Mouse (Mus musculus) midbrain, embryonic 10.5 days (tissue): ENCODE measurements around the gene Rnf214. TPM values are rescaled to one million over a fixed set of nuclear protein-coding genes. Genes with fewer than 3 reads are reported as not detected.
A peak's percentile ranks its signal among the peaks of the same experiment; 100 is the strongest.

Experiments
- DNase-seq: peaks from one replicate; pipeline ENCODE4 v3.0.0-alpha.2; 2017; ENCODE audit warnings: low spot score
- H3K27ac ChIP-seq: fragments of 300-500 bp; sonication (generic); replicated peaks from 2 replicates; pipeline ENCODE4 v1.5.1; 2016; ENCODE audit warnings: mild to moderate bottlenecking
- H3K27me3 ChIP-seq: fragments of 300-500 bp; sonication (generic); 2 replicates; pipeline ENCODE4 v1.6.1; 2016; ENCODE audit warnings: low read depth, mild to moderate bottlenecking; ENCODE audit not compliant: poor library complexity, severe bottlenecking
- H3K36me3 ChIP-seq: fragments of 300-500 bp; sonication (generic); 2 replicates; pipeline ENCODE4 v1.6.1; 2016; ENCODE audit warnings: mild to moderate bottlenecking, moderate library complexity
- H3K4me1 ChIP-seq: fragments of 300-500 bp; sonication (generic); 2 replicates; pipeline ENCODE4 v1.6.1; 2016
- H3K4me3 ChIP-seq: fragments of 300-500 bp; sonication (generic); 2 replicates; pipeline ENCODE4 v1.5.1; 2016; ENCODE audit warnings: mild to moderate bottlenecking, moderate library complexity
- H3K9me3 ChIP-seq: fragments of 300-500 bp; sonication (generic); replicated peaks from 2 replicates; pipeline ENCODE4 v1.6.1; 2016; ENCODE audit warnings: mild to moderate bottlenecking
- WGBS: fragments of 180-500 bp; shearing (Covaris S2); methylation state at CpG from one replicate; pipeline ENCODE4 v1.1.7; 2016; 5-methylcytosine and 5-hydroxymethylcytosine counted together
- polyA plus RNA-seq: library from polyadenylated mRNA; unstranded; fragments of >200 nt; fragmentation: Nextera tagmentation; extraction: Ambion mirVana; gene quantifications from 2 replicates; pipeline ENCODE4 v1.2.1, GENCODE M21; 2016

The Rnf214 gene
- polyA plus RNA-seq, result 70.2 and 81.9 TPM in 2 replicates

DNA sequence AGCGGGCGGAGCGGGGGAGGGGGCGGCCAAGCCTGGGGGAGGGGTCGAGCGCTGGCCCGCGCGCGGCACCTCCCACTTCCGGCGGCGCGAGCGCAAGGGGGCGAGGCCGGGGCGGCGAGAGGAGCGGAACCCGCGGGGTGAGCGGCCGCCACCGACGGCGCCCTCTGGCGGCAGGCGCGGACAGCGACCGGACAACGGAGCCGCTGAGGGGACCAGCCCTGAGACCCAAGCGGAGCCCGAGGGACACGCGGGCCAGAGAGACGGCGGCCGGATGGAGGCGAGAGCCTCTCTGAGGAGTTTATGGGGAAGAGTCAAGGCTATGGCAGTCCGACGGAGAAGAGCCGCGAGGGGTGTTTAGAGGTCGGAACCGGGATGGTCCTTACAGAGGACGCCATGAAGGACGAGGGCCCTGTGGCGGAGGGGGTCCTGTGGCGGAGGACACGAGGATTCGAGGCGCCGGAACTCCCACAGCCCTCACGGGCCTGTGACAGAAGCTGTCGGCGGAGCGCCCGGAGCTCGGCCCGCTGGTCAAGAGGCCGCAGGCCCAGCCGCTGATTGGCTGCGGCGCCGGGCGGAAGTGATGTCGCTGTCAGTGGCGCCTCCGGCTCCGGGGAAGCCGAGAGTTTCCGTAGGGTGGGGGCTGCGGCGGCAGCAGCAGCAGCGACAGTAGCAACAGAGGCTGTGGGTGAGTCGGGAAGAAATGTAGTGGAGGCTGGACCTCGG is at the start of gene Rnf214, which contains the start of gene Pcsk7:
Rnf214 (minus strand) TSS at position 557 of the 723 bp plus-strand sequence.
Pcsk7 (plus strand) TSS at position 143 of the 723 bp plus-strand sequence.
- Histone ChIP-seq H3K4me1 (peaks cover 24% of the 10 kb centered on the region), H3K36me3 (peaks cover 53% of the 10 kb centered on the region), H3K4me3 (peak within 1 kb of the TSS; percentile 87), H3K9me3 (no peaks in the 10 kb centered on the region), H3K27ac (peak within 1 kb of the TSS; percentile 97), H3K27me3 (no peaks in the 10 kb centered on the region)
- under 1% methylated on average over 79 of the region's 80 CpGs for WGBS
- peak; percentile 89 for DNase-seq

DNA sequence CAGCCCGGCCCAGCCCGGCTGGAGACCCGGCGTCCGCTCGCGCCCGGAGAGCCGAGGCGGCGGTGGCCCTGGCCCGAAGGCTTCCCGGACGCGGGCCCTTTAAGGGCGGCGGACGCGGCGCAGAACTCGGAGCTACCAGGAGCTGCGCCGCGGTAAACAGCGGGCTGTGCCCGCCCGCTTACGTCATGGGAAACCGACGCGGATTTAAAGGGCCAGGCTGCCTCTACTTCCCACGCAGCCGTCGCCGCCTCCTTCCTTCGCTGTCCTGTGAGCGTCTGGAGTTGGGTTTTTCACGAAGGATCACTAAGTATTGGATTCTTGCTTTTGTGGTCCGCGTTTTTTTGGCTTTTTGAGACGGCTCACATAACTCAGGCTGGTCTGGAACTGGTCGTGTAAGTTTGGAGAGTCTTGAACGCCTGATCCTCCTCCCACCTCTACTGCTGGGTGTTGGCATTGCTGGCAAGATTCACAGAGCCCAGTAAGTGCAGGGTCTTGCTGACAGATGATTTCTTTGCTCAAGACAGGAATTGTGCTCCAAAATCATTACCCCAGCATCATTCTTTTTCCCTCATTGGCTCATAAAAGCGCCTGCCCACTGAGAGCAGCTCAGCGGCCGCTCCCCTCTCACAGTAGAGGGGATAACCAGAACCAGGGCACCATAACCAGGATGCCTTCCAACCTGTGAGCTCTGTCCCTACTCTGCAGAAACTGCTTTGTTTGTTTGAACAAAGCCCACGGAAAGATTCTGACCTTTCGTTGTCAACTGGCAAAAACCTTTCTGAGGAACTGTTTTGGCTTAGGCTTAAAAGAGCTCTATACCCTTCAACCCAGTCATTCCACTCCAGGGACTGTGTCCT is 48.6 kb upstream of the Rnf214 start, which contains the start of gene Sidt2:
Sidt2 (minus strand) TSS at position 152 of the 857 bp plus-strand sequence.
- H3K27me3 ChIP-seq, result no peaks in the 10 kb centered on the region

DNA sequence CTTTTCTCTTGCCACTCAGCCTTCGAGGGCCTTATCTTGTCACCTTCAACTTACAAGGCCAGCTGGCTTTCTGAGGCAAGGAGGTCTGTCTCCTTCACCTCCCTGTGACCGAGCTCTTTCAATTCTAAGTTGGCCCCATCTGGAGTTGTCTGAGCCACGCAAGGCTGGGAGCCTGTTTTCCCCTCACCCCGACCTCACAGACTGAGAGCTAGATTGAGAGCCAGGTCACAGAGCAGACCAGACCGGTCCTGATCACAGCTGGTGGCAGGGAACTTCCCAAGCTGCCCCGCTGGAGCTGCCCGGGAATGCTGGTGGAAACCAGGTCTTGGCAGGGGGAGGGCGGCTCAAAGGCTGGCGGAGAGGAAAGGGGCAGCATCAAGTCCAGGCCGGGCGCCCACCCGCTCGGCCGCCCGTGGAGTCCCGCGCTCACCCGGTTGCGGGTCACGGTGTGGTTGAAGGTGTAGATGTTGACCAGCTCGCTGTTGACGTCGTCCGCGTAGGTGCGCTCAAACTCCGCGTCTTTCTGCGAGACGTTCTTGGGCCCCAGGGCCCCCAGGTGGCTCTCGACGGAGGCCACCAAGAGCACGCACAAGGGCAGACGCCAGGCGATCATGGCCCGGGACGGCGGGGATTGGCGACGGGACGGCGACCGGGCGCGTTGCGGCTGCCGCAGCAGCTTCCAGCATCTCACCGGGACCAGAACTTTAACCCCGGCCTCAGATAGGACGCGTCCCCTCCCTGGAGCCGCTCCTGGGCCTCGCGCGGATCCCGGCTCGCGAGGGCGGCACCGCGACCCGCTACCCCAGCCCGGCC is 47.8 kb upstream of the Rnf214 start:
- Histone ChIP-seq H3K27ac (peak overlapping the region; percentile 93), H3K9me3 (no peaks in the 10 kb centered on the region), H3K27me3 (no peaks in the 10 kb centered on the region), H3K4me1 (peaks cover 30% of the 10 kb centered on the region), H3K4me3 (peak overlapping the region; percentile 92), H3K36me3 (peaks cover 31% of the 10 kb centered on the region)
- under 1% methylated on average over 63 of the region's 63 CpGs for WGBS
- DNase-seq, result peak; percentile 57

More for the DNA sequence above, 48.6 kb upstream of the Rnf214 start, which contains the start of gene Sidt2:
- Histone ChIP-seq H3K4me3 (peak within 1 kb of the TSS; percentile 92), H3K27ac (peak within 1 kb of the TSS; percentile 93), H3K4me1 (peaks cover 30% of the 10 kb centered on the region), H3K9me3 (no peaks in the 10 kb centered on the region), H3K36me3 (peaks cover 28% of the 10 kb centered on the region)
- DNase-seq, result peak; percentile 87
- under 1% methylated on average over 48 of the region's 48 CpGs for WGBS

DNA sequence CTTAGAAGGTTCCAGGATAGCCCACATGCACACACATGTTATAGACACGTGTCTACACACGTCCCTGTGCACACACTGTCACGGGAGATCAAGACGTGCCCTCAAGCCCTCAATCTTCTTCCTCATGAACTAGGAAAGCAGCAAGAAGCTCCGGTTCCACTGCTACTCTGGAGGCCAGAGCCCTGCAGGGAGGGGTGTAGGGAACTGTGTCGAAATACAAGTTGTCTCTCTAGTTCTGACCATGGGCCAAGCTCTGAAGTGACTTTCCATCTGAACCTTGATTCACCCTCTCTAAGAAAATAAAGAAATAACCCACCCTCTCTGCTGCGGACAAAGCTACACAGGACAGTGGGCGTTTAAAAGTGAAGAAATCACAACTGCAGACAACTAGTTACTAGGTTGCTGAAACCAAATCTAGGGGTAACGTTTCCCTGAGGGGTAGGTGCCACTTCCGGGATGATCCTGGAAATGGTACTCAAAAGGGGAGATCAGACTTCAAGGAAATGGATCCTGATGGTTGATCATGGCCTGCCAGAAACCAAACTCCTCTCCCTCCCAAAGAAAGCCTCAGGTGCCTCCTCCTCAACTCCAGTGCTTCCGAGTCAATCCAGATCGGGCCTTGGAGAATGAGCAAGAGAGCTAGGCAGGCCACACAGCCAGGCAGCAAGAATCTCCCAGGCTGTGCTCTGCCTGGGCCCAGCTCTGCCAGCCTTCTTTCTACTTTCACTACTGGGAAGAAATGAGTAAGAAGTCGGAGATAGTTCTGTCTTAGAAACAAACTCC is 47.0 kb upstream of the Rnf214 start:
- peak overlapping the region; percentile 92 for H3K4me3 ChIP-seq
- H3K27ac ChIP-seq, result 0 out of 2 replicates have a peak overlapping the region, but pooled peaks have one; percentile 46
- H3K27me3 ChIP-seq, result no peaks in the 10 kb centered on the region
- no peaks in the 10 kb centered on the region for H3K9me3 ChIP-seq
- 70% methylated on average over 13 of the region's 13 CpGs for WGBS
- H3K36me3 ChIP-seq, result peaks cover 38% of the 10 kb centered on the region
- DNase-seq, result no peak
- peaks cover 30% of the 10 kb centered on the region for H3K4me1 ChIP-seq

DNA sequence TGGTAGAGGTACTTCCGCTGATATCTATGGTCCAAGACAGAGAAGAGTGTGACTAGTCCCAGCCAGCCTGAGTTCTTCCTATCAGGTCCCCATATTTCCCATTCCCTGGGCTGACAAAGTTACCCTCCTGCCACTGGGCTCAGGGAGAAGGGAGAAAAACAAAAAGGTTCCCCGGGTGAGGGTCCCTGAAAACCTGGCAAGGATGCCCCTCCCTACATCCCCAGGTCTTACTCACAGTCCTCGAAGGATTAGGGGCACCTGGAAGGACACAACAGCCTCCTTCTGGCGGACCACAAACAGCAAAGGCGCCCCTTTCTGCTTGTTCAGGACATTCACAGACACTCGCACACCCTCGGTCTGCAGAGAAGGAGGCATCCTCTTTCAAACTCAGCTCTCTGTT is 46.2 kb upstream of the Rnf214 start:
- Histone ChIP-seq H3K9me3 (no peaks in the 10 kb centered on the region), H3K27me3 (no peaks in the 10 kb centered on the region), H3K27ac (no peak overlapping the region), H3K4me1 (peaks cover 30% of the 10 kb centered on the region), H3K4me3 (peak overlapping the region; percentile 92; the same call in 1 of the 2 replicates), H3K36me3 (peaks cover 47% of the 10 kb centered on the region)
- WGBS, result 84% methylated on average over 7 of the region's 7 CpGs
- DNase-seq, result no peak

DNA sequence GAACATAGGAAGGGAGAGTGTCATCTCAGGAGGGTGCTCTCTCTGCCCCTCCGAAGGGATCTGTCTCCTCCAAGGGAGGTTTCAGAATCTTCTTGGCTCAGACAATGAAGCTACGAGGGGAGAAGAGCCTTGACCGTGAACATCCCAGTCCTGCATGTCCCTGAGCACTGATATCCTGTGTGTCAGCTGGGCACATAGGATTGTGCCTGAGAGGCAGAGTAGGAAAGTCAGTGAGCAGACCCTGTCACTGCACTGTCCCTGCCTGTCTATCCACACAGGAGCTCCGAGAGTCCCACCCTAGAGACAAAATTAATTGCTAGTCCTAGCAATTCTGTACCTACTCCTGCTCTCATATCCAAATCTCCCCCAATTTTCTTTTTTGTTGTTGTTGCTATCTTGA is 45.3 kb upstream of the Rnf214 start:
- peaks cover 30% of the 10 kb centered on the region for H3K4me1 ChIP-seq
- 89% methylated on average over 4 of the region's 4 CpGs for WGBS
- H3K27ac ChIP-seq, result no peak overlapping the region
- no peak for DNase-seq
- no peaks in the 10 kb centered on the region for H3K27me3 ChIP-seq
- no peaks in the 10 kb centered on the region for H3K9me3 ChIP-seq
- H3K36me3 ChIP-seq, result peaks cover 54% of the 10 kb centered on the region
- no peak overlapping the region for H3K4me3 ChIP-seq

DNA sequence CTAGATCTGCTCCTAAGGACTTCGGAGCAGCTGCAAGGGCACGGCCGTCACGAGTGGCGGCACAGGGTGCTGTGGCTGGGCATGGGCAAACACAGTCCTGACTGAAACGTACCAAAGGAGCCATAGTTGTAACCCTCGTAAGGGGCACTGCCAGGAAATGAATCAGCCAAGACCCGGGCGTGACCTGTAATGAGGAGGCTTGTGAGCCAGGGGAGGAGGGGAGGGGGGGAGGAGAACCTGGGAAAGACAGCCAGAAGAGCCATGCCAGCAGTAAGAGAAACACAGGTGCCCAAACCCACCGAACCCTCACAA is 40.1 kb upstream of the Rnf214 start:
- no peaks in the 10 kb centered on the region for H3K9me3 ChIP-seq
- no peak overlapping the region for H3K27ac ChIP-seq
- no peaks in the 10 kb centered on the region for H3K27me3 ChIP-seq
- no peaks in the 10 kb centered on the region; the same call in 1 of the 2 replicates for H3K4me1 ChIP-seq
- no peak for DNase-seq
- 90% methylated on average over 10 of the region's 10 CpGs for WGBS
- peaks cover 97% of the 10 kb centered on the region for H3K36me3 ChIP-seq
- H3K4me3 ChIP-seq, result no peak overlapping the region

DNA sequence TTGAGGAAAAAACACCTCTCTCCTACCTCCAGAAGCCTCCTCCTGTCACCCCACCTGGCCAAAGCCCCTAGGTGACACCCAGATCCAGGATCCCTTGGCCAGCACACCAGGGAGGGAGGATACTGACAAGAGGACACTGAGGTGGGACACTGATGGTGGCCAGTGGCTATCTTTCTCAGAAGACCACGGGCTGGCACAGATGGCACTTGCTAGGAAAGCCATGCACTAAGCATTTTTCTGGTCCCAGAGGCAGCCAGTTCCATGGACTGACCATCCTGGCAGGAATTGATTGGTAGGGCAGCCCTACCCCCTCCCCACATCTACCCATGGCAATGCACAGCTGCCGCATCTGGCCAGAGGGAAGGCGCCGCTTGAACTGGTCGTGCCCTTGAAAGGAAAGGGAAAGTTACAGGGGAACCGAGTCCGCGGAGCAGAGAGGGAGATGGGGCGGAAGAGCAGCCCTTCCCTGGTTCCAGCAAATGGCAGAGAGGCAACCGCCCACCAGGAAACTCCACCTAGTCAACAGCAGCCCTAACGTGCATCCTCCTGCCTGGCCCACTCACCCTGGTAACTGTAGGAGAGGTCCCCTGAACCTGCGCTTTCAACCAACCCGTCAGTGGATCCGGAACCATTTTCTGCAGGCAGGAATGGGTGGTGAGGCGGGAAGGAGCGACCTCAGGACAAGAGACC is 39.6 kb upstream of the Rnf214 start:
- DNase-seq, result no peak

DNA sequence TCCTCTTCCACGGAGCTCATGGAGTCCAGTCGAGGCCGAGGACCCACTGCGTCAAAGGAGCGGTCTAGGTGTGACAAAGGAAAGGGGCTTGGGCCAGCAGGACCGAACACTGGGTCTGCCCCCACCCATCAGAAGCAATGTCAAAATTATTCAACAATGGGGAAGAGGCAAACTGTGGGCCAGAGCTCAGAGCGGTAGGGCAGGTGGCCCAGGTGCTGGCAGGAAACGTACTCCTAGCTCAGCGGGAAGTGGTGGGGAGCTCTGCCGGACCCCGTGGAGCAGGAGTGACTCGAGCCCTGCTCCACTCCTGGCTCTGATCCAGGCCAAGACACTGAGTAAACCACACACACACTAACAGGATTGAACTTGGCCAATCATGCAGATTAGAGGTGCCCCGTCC is 39.0 kb upstream of the Rnf214 start:
- H3K27me3 ChIP-seq, result no peaks in the 10 kb centered on the region
- no peaks in the 10 kb centered on the region for H3K9me3 ChIP-seq
- no peak overlapping the region for H3K4me3 ChIP-seq
- H3K4me1 ChIP-seq, result no peaks in the 10 kb centered on the region; the same call in 1 of the 2 replicates
- peaks cover 98% of the 10 kb centered on the region for H3K36me3 ChIP-seq
- DNase-seq, result no peak
- WGBS, result 94% methylated on average over 13 of the region's 13 CpGs
- H3K27ac ChIP-seq, result no peak overlapping the region

More for the DNA sequence above, 39.6 kb upstream of the Rnf214 start:
- no peaks in the 10 kb centered on the region for H3K27me3 ChIP-seq
- H3K4me1 ChIP-seq, result no peaks in the 10 kb centered on the region; the same call in 1 of the 2 replicates
- no peak overlapping the region for H3K4me3 ChIP-seq
- 84% methylated on average over 16 of the region's 16 CpGs for WGBS
- no peaks in the 10 kb centered on the region for H3K9me3 ChIP-seq
- no peak overlapping the region for H3K27ac ChIP-seq
- H3K36me3 ChIP-seq, result peaks cover 97% of the 10 kb centered on the region

DNA sequence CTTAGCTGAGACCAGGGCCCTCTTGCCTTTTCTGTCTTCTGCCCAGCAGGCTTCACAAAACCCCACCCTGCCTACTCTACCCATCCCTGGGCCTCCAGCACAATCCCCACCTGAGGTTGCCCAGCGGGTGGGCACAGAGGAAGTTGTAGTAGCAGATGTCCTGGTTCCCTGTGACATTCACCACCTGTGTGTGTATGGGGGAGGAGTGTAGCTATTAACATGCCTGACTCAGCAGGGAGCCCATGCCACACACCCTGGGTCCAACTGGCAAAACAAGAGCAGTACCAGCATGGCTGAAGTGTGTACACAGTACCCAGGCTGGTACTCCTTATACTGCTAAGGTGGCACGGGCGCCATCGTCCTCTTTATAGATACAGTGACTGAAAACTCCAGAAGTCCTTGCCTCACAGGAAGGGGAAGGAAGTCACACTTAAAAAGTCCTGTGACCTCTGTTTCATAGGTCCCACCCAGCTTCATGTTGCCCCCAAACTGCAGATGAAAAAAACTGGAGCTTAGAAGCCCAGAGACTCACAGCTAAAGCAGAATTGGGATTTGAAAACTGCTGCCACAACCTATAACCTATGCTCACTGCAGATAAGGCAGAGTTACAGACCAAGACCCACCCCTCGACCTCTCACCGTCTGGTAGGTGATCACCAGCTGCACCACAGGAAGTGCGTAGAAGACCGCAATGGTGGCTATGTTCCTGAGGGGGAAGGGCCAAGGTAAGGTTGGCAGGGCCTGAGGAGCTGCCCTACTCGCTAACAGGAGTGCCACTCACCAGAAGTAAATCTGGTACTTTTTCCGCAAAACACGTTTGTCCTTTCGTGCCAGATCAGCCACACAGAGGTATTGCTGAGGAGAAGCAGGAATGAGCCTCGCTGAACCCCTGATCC is 38.0 kb upstream of the Rnf214 start:
- WGBS, result 89% methylated on average over 13 of the region's 13 CpGs

More for the DNA sequence above, 38.0 kb upstream of the Rnf214 start:
- H3K4me3 ChIP-seq, result no peak overlapping the region
- H3K36me3 ChIP-seq, result peaks cover 91% of the 10 kb centered on the region
- no peak for DNase-seq
- H3K27me3 ChIP-seq, result no peaks in the 10 kb centered on the region
- H3K4me1 ChIP-seq, result no peaks in the 10 kb centered on the region; the same call in 1 of the 2 replicates
- no peaks in the 10 kb centered on the region for H3K9me3 ChIP-seq
- H3K27ac ChIP-seq, result no peak overlapping the region
